Mouse (Mus musculus): ENCODE data around the gene Dars. TPM values are rescaled to one million over a fixed set of nuclear protein-coding genes. Genes with fewer than 3 reads are reported as not detected.

Gene Dars
- polyA plus RNA-seq, 1 experiment from 2014 or later, result 165 TPM

DNA sequence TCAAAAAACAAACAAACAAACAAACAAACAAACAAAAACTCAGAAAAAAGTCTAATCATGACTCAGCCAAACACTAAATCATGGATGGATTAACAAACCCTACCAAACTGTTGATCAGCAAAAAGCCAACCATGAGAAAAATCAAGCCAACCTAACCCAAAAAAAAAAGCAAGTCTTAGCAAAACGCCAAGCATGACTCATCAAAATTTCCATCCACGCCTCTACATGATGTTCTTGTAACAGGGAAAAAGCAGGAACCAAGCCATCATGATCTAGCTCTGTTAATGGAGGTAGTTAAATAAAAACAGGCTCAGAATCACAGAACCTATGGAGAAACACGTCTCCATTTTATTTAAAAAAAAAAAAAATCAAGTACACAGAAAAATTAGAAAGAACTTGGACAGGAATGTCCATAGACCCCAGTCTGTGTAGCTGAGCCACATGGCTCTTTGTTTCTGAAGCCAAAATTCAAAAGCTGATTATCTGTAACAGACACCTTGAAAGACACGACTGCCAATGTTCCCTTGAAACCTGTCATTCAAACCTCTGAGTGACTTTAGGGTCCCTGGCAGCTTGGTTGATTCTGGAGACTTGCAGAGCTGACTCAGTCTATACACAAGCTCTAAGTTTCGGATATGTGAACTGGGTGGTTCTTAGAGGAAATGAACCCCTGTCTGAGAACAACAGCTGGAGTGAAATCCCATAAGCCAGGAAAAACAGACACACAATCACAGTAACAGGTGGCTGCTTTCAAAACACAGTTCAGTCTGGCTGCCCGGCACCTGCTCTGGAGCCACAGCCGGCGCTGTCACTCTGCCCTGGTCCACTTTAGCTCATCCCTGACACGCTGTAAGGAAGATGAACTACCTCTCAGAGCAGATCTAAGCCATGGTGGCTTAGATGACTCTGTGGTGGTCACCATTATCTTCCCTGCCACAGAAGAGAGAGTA, 27.0 kb upstream of the Dars start:
- Histone ChIP-seq H3K36me3 (no peaks in the 10 kb centered on the region), H3K4me1 (replicated peaks) (peaks cover 10% of the 10 kb centered on the region), H3K9me3 (no peaks in the 10 kb centered on the region), H3K4me3 (no peak overlapping the region), H3K9ac (no peak overlapping the region), H3K4me2 (no peak overlapping the region), H3K27me3 (no peaks in the 10 kb centered on the region), H3K27ac (no peak overlapping the region)
- no peak for ATAC-seq (ENCODE audit: low FRiP score)
- WGBS, result 64% methylated on average over 9 of the region's 9 CpGs

DNA sequence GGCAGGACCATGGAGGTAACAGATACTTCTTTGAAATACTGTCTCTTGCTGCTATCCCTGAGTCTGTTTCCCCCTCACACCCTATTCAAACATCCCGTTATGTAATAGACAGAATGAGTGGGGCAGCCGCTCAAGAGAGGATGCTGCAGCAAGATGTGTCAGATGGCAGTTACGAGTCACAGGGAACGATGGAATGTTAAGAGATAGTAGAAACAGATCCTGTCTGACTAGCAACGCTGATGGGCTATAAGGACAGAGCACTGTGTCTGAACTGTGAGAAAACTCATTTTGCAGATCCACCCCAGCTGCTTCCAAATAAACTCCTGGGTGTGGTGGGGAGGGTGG, 23.9 kb upstream of the Dars start:
- Histone ChIP-seq H3K36me3 (no peaks in the 10 kb centered on the region), H3K9me3 (no peaks in the 10 kb centered on the region), H3K27ac (no peak overlapping the region), H3K4me3 (no peak overlapping the region), H3K4me2 (no peak overlapping the region), H3K27me3 (no peaks in the 10 kb centered on the region), H3K9ac (peak overlapping the region; percentile 5; the same call in 1 of the 2 replicates), H3K4me1 (replicated peaks) (peaks cover 10% of the 10 kb centered on the region)
- ATAC-seq (ENCODE audit: low FRiP score), result no peak
- WGBS, result 28% methylated on average over 5 of the region's 5 CpGs

- H3K27me3 ChIP-seq, result no peaks in the 10 kb centered on the region
- no peak overlapping the region for H3K4me2 ChIP-seq
- no peak overlapping the region for H3K4me3 ChIP-seq
- no peak overlapping the region for H3K27ac ChIP-seq
- H3K9ac ChIP-seq, result peak overlapping the region; percentile 5; the same call in 1 of the 2 replicates
- peaks cover 10% of the 10 kb centered on the region for H3K4me1 ChIP-seq (replicated peaks)
- no peaks in the 10 kb centered on the region for H3K9me3 ChIP-seq
- ATAC-seq (ENCODE audit: low FRiP score), result no peak
- no peaks in the 10 kb centered on the region for H3K36me3 ChIP-seq
- WGBS, result 35% methylated on average over 16 of the region's 16 CpGs
These were observed 23.4 kb upstream of the Dars start for GRCm38 (mm10) chr1:128440386-128441128.

GRCm38 (mm10) chr1:128439618-128440017, 22.4 kb upstream of the Dars start:
- peaks cover 10% of the 10 kb centered on the region for H3K4me1 ChIP-seq (replicated peaks)
- no peaks in the 10 kb centered on the region for H3K27me3 ChIP-seq
- no peaks in the 10 kb centered on the region for H3K36me3 ChIP-seq
- H3K9ac ChIP-seq, result no peak overlapping the region
- H3K27ac ChIP-seq, result no peak overlapping the region
- no peak for ATAC-seq (ENCODE audit: low FRiP score)
- 88% methylated on average over 4 of the region's 4 CpGs for WGBS
- no peaks in the 10 kb centered on the region for H3K9me3 ChIP-seq
- no peak overlapping the region for H3K4me2 ChIP-seq
- H3K4me3 ChIP-seq, result no peak overlapping the region

GRCm38 (mm10) chr1:128438526-128438925, 21.4 kb upstream of the Dars start:
- no peak for ATAC-seq (ENCODE audit: low FRiP score)
- H3K9me3 ChIP-seq, result no peaks in the 10 kb centered on the region
- no peak overlapping the region for H3K4me2 ChIP-seq
- no peak overlapping the region for H3K4me3 ChIP-seq
- peaks cover 10% of the 10 kb centered on the region for H3K4me1 ChIP-seq (replicated peaks)
- H3K9ac ChIP-seq, result no peak overlapping the region
- H3K36me3 ChIP-seq, result no peaks in the 10 kb centered on the region
- WGBS, result 86% methylated on average over 5 of the region's 5 CpGs
- H3K27ac ChIP-seq, result no peak overlapping the region
- no peaks in the 10 kb centered on the region for H3K27me3 ChIP-seq

DNA sequence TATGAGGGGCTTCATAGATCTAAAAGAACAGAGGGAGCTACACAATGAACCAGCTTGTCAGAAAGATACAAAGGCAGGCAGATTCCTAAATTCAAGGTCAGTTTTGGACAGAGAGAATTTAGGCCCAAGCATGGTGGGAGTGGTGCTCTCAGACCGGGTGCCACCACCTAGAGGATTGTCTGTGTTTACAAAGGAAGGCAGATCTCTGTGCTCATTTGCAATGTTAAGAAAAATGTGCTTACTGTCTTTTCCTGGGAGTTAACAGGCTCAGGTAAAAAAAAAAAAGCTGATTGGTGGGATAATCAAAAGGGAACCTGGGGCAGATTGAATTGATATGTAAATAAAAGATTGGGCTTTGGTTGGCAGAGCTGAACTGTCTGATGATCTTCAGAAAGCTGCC, 20.1 kb upstream of the Dars start:
- peaks cover 10% of the 10 kb centered on the region for H3K4me1 ChIP-seq (replicated peaks)
- H3K27me3 ChIP-seq, result no peaks in the 10 kb centered on the region
- H3K4me2 ChIP-seq, result no peak overlapping the region
- WGBS, result 46% methylated on average over 1 of the region's 1 CpGs
- no peaks in the 10 kb centered on the region for H3K36me3 ChIP-seq
- H3K27ac ChIP-seq, result no peak overlapping the region
- H3K4me3 ChIP-seq, result no peak overlapping the region
- H3K9ac ChIP-seq, result no peak overlapping the region
- H3K9me3 ChIP-seq, result no peaks in the 10 kb centered on the region
- ATAC-seq (ENCODE audit: low FRiP score), result no peak

DNA sequence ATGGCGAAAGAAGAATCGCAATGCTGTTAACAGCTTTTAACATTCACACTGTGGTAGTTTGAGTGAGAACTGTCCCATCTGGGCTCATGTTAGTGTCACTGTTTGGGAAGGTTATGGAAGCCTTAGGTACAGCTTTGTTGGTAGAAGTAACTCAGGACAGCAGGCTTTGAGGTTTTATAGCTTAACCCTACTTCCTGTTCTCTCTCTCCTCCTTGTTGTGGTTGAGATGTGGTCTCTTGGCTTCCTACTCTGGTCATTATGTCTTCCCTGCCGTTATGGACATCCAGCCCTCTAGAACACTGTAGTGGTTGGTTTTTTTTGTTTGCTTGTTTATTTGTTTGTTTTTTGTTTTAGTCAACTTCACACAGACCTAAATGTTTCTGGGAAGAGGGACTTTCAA, 18.8 kb upstream of the Dars start:
- ATAC-seq (ENCODE audit: low FRiP score), result no peak
- Histone ChIP-seq H3K27ac (no peak overlapping the region), H3K9ac (no peak overlapping the region), H3K4me2 (no peak overlapping the region), H3K9me3 (no peaks in the 10 kb centered on the region), H3K36me3 (no peaks in the 10 kb centered on the region), H3K27me3 (no peaks in the 10 kb centered on the region), H3K4me1 (replicated peaks) (peaks cover 6% of the 10 kb centered on the region), H3K4me3 (no peak overlapping the region)
- 92% methylated on average over 3 of the region's 3 CpGs for WGBS

DNA sequence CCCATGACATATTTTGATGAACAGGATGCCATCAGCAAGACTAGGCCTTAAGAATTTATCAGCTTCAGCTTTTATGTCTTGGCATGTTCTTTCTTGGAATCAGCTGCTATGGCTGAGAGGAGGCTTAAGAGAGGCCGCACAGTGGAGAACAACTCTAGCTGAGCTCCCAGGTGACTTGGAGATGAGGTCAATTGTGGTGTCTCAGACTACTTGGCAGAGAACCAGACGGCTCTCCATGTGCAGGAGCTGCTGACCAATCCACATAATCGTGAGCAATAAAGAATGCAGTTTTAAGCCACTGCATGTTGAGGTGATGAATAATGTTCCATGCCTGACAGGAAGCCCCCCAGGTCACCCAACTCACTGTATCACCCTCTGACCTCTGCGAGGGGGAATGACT, 18.4 kb upstream of the Dars start:
- WGBS, result 81% methylated on average over 4 of the region's 4 CpGs

GRCm38 (mm10) chr1:128424928-128425327, 7.8 kb upstream of the Dars start:
- Histone ChIP-seq H3K4me1 (replicated peaks) (no peaks in the 10 kb centered on the region), H3K27me3 (no peaks in the 10 kb centered on the region), H3K36me3 (no peaks in the 10 kb centered on the region), H3K9me3 (no peaks in the 10 kb centered on the region), H3K4me2 (no peak overlapping the region), H3K9ac (no peak overlapping the region), H3K27ac (no peak overlapping the region), H3K4me3 (no peak overlapping the region)
- ATAC-seq (ENCODE audit: low FRiP score), result no peak
- WGBS, result 88% methylated on average over 3 of the region's 3 CpGs

More for the DNA sequence above, 18.4 kb upstream of the Dars start:
- H3K4me1 ChIP-seq (replicated peaks), result peaks cover 1% of the 10 kb centered on the region
- ATAC-seq (ENCODE audit: low FRiP score), result no peak
- no peaks in the 10 kb centered on the region for H3K27me3 ChIP-seq
- H3K9me3 ChIP-seq, result no peaks in the 10 kb centered on the region
- H3K27ac ChIP-seq, result no peak overlapping the region
- no peak overlapping the region for H3K9ac ChIP-seq
- H3K4me2 ChIP-seq, result no peak overlapping the region
- H3K36me3 ChIP-seq, result no peaks in the 10 kb centered on the region
- H3K4me3 ChIP-seq, result no peak overlapping the region

- ATAC-seq (ENCODE audit: low FRiP score), result no peak; the same call in 1 of the 2 replicates
- Histone ChIP-seq H3K9ac (no peak overlapping the region), H3K36me3 (peaks cover 12% of the 10 kb centered on the region), H3K4me2 (peak overlapping the region; percentile 71), H3K27ac (peak overlapping the region; percentile 93), H3K4me1 (replicated peaks) (0 out of 2 replicates have a peak, but pooled peaks cover 3% of the 10 kb centered on the region), H3K4me3 (peak overlapping the region; percentile 87), H3K27me3 (no peaks in the 10 kb centered on the region), H3K9me3 (no peaks in the 10 kb centered on the region)
- 42% methylated on average over 5 of the region's 5 CpGs for WGBS
These were observed 343 bp upstream of the Dars start for GRCm38 (mm10) chr1:128417533-128417888.

DNA sequence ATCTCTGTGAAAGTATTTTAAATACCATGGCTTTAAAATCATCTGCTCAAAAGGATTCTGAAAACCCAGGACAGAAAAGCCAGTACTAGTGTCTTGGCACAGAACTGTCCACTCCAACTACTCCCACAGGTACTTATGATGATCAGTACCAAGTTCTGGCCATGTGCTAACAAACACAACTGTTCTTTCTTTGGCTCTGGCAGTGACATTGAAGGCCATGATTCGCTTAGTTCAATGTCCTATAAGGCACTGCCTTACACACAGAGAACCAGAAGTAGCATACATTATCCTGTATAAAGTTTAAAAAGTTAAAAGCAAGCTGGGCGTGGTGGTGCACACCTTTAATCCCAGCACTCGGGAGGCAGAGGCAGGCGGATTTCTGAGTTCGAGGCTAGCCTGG, 6.0 kb downstream of the Dars start:
- 97% methylated on average over 5 of the region's 5 CpGs for WGBS
- no peak overlapping the region for H3K4me3 ChIP-seq
- no peaks in the 10 kb centered on the region for H3K27me3 ChIP-seq
- H3K9me3 ChIP-seq, result no peaks in the 10 kb centered on the region
- no peak overlapping the region for H3K4me2 ChIP-seq
- no peak for ATAC-seq (ENCODE audit: low FRiP score)
- peaks cover 7% of the 10 kb centered on the region for H3K4me1 ChIP-seq (replicated peaks)
- H3K36me3 ChIP-seq, result peaks cover 21% of the 10 kb centered on the region
- no peak overlapping the region for H3K9ac ChIP-seq
- no peak overlapping the region for H3K27ac ChIP-seq

DNA sequence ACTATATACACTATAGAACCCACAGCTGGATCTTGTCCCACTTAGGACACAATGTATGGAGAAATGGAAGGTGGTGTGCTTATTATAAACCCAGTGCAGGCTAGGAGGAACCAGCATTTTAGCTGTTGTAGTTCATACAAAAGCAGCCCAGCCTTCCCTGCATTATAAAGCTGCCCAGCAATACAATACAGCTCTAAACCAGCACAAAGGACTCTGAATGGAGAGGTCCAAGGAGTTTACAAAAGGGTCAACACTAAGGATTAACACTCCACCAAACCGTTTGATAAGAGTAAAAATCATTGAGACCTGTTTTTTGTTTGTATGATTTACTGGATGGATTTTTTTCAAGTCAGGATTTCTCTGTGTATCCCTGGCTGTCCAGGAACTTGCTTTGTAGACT, 10.3 kb downstream of the Dars start:
- Histone ChIP-seq H3K4me3 (no peak overlapping the region), H3K4me1 (replicated peaks) (peaks cover 8% of the 10 kb centered on the region), H3K27me3 (no peaks in the 10 kb centered on the region), H3K9ac (no peak overlapping the region), H3K4me2 (no peak overlapping the region), H3K36me3 (peaks cover 16% of the 10 kb centered on the region), H3K27ac (peak overlapping the region; percentile 55), H3K9me3 (no peaks in the 10 kb centered on the region)
- ATAC-seq (ENCODE audit: low FRiP score), result no peak
- WGBS, result 26% methylated on average over 1 of the region's 1 CpGs
